Mouse (Mus musculus): ENCODE measurements around the gene Car4.

The Car4 gene

DNA sequence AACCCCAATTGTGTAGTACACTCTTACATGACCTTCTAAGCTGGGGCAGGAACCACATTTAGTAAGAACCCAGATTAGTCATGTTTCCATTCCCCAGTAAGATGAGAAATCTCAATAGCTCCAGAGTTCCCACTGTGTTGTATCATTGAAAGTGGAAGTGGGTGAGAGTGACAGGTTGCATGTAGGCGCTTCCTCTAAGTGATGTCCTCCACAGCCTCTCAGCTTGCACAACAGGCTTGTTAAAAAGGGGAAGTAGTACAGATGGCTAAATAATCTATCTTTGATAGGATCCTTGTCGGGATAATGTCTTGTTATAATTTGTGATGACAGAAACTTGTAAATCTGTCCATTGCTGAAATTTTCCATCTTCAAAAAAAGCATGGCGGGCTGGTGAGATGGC lies 46.0 kb downstream of the Car4 start:
- DNase-seq (ENCODE audit: low spot score in 2 of 2), result no peak

DNA sequence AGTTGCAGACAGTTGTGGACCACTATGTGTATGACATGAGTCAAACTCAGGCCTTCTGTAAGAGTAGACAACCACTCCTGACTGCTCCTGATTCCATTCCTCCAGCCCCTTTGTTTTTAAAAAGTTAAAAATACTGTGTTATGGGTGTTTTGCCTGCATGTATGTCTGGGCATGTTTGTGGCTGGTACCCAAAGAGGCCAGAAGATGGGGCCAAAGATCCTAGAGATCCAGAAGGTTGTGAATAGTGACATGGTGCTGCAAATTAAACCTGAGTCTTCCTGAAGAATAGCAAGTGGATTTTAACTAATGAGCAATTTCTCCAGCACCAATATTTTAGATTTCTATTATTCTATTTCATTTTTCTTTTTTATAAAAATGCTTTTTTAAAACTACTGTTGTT lies 55.5 kb downstream of the Car4 start:
- DNase-seq (ENCODE audit: low spot score in 2 of 2), result no peak

All from frontal cortex, postnatal 14 days (tissue).